Mouse (Mus musculus) embryonic fibroblast, embryonic 13.5 days (primary cell): Measurements from ENCODE around the gene Pi4ka.

ENCODE experiments used
- CTCF ChIP-seq: IDR thresholded peaks from 2 replicates; pipeline ENCODE4 v1.5.1; 2011; ENCODE audit warnings: mild to moderate bottlenecking, control low read depth, low read length, moderate library complexity, borderline replicate concordance; ENCODE audit not compliant: insufficient read depth
- POLR2A ChIP-seq: IDR thresholded peaks from 2 replicates; pipeline ENCODE4 v1.6.1; 2011; ENCODE audit warnings: low read depth, mild to moderate bottlenecking, control low read depth, low read length, moderate library complexity

DNA sequence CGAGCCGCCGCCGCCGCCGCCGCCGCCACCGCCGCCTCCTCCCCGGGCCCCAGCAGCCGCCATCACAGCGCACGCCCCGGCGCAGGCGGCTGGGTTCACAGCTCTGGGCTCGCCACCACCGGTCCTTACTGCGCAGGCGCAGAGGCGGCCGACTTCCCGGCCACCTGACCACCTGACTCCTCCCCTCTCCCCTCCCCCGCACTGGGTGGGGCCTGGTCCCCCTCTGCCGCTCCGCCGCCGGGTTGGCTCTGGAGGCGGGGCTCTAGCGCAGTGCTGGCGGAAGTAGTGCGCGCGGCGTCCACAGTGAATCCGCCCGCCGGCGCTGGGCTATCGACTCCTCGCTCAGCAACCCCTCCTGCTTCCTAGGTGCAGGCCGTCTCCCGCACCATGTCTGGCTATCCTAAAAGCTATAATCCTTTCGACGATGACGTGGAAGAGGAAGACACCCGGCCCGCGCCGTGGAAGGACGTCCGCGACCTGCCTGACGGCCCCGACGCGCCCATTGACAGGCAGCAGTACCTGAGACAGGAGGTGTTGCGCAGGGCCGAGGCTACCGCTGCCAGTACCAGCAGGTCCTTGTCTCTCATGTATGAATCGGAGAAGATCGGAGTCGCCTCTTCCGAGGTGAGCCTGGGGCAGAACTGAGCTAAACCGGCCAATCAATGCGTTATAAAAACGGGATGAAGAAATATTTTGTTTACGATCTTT lies at the start of gene Pi4ka, which contains the start of gene Snap29:
- TF ChIP-seq POLR2A (peak; percentile 73), CTCF (no peak)
